Mouse (Mus musculus) heart, adult 2 months (tissue): ENCODE results near the gene Lypd6b. TPM values are rescaled to one million over a fixed set of nuclear protein-coding genes. Genes with fewer than 3 reads are reported as not detected.

ENCODE experiments used
- DNase-seq, 2 experiments: peaks; one replicate each; pipeline ENCODE4 v3.0.0; 2021
- H3K27ac ChIP-seq: fragments of 200-600 bp; 2 replicates; pipeline ENCODE4 v1.8.1; 2022
- H3K27me3 ChIP-seq: fragments of 200-500 bp; 2 replicates; pipeline ENCODE4 v1.6.1; 2012; ENCODE audit warnings: mild to moderate bottlenecking, low read length, inconsistent platforms, mixed read lengths; ENCODE audit not compliant: control insufficient read depth, insufficient read depth
- H3K36me3 ChIP-seq: fragments of 200-500 bp; 2 replicates; pipeline ENCODE4 v1.6.1; 2012; ENCODE audit warnings: low read length, inconsistent platforms; ENCODE audit not compliant: control insufficient read depth, insufficient read depth
- H3K4me1 ChIP-seq: fragments of 200-500 bp; 2 replicates; pipeline ENCODE4 v1.6.1; 2011; ENCODE audit warnings: low read length; ENCODE audit not compliant: control insufficient read depth, insufficient read depth
- H3K4me3 ChIP-seq: fragments of 200-600 bp; 2 replicates; pipeline ENCODE4 v1.8.1; 2022
- H3K79me2 ChIP-seq: fragments of 200-500 bp; replicated peaks from 2 replicates; pipeline ENCODE4 v1.6.1; 2012; ENCODE audit warnings: mild to moderate bottlenecking, inconsistent platforms, low read length, moderate library complexity, mixed read lengths; ENCODE audit not compliant: control insufficient read depth, insufficient read depth
- H3K9ac ChIP-seq: fragments of 200-500 bp; 2 replicates; pipeline ENCODE4 v1.6.1; 2012; ENCODE audit warnings: low read depth, mild to moderate bottlenecking, control low read depth, inconsistent platforms, low read length, mixed read lengths
- CTCF ChIP-seq: fragments of 200-600 bp; IDR thresholded peaks from 2 replicates; pipeline ENCODE4 v1.8.1; 2022; ENCODE audit warnings: antibody characterized with exemption, mild to moderate bottlenecking, moderate library complexity
- EP300 ChIP-seq: fragments of 200-500 bp; IDR thresholded peaks from 2 replicates; pipeline ENCODE4 v1.6.1; 2011; ENCODE audit warnings: low read depth, low read length, control low read depth; ENCODE audit not compliant: insufficient read depth
- POLR2A ChIP-seq: fragments of 200-500 bp; IDR thresholded peaks from 2 replicates; pipeline ENCODE4 v1.6.1; 2011; ENCODE audit warnings: mild to moderate bottlenecking, low read depth, low read length, control low read depth; ENCODE audit not compliant: insufficient read depth
- WGBS: fragments of 180-500 bp; shearing (Covaris S2); methylation state at CpG from one replicate; pipeline ENCODE4 v1.1.7; 2018; 5-methylcytosine and 5-hydroxymethylcytosine counted together
- intact Hi-C: fragments of 180-260 bp; cut with DNase I; formaldehyde crosslinking; loops from one replicate; pipeline ENCODE4 v1.15.1; 2025
- polyA plus RNA-seq: library from polyadenylated mRNA; depleted of rRNA; stranded (reverse); fragments of >200 nt; gene quantifications from 2 replicates; pipeline ENCODE4 v1.2.3, GENCODE M21; 2012
- total RNA-seq, 2 experiments: library from RNA; stranded (reverse); gene quantifications; 2 replicates each; pipeline ENCODE4 v1.2.3; 2021

Gene Lypd6b
- total and polyA plus RNA-seq, 3 experiments: 0.10 to 0.25 TPM; not detected in 1

DNA sequence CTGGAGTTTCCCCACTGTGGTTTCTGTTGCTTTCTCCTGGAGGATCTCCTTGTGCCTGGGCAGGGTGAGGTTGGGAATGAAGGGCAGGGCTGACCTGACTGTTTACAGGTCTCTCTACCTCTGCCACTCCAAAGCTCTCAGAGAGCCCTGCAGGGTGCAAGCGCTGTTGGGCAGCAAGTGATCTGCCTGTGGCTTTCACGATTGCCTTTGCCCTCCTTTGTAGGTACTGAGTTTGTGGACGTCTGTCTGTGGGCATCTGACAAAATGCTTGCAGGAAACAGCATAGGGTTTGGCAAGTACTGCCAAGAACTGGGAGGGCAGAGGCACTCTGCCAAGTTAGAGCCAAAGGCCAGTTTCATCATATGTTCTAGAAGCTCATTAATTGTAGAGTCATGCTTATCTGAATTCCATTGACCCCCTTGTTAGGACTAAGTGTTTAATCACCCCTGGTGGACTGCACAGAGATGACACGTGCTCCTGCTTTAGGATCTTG lies 24.4 kb downstream of the Lypd6b start:
- TF ChIP-seq CTCF (no peak), POLR2A (no peak), EP300 (no peak)
- 18% methylated on average over 4 of the region's 4 CpGs for WGBS
- intact Hi-C loops: no loop called here
- Histone ChIP-seq H3K4me3 (no peak overlapping the region), H3K36me3 (no peaks in the 10 kb centered on the region), H3K27me3 (no peaks in the 10 kb centered on the region), H3K79me2 (no peaks in the 10 kb centered on the region), H3K4me1 (no peaks in the 10 kb centered on the region), H3K27ac (no peak overlapping the region), H3K9ac (no peak overlapping the region)
- peak in 1 of 2 experiments; percentile 31 for DNase-seq

DNA sequence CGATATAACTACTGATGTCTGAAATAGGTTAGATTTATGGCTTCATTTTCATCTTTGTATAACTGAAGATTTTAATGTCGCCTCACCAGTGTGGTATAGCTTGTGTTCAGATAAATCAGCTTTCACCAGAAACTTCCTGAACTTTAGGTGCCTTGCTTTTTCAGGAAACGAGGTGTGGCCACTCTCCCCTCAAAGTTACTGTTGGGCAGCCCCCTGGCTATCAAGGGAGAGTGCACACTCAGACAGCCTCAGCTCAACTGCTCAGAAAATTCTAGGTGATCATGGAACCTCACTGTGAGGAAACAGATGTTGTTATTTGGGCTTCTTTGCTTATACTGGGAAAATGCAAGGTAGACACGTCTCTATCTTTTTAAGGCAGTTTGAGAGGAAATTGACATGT lies 25.7 kb downstream of the Lypd6b start:
- no peak overlapping the region for H3K4me3 ChIP-seq
- no peak for DNase-seq
- WGBS: 53% methylated on average over 4 of the region's 4 CpGs
- H3K27ac ChIP-seq: no peak overlapping the region
- H3K36me3 ChIP-seq: no peaks in the 10 kb centered on the region
- TF ChIP-seq POLR2A (no peak), EP300 (no peak), CTCF (no peak)
- H3K79me2 ChIP-seq: no peaks in the 10 kb centered on the region
- H3K27me3 ChIP-seq: no peaks in the 10 kb centered on the region
- intact Hi-C loops: no loop called here
- H3K4me1 ChIP-seq: no peaks in the 10 kb centered on the region
- H3K9ac ChIP-seq: no peak overlapping the region

DNA sequence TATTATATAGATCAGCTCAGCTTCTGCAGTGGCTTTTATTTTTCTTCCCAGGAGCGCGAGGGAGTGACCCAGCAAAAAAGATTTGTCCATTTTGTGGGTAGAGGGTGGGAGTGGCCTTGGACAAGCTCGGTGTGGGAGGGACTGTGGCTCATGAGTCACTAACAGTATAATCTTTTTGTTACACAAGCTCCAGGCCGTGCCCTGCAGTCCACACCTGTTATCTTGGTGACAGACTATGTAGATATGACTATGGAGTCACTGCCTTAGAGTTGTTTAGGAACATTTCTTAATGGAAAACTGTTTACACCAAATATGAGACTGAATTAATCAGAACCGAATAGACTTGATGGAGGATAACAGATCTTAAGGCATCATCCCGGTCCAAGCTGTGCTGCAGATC lies 26.5 kb downstream of the Lypd6b start:
- 52% methylated on average over 6 of the region's 6 CpGs for WGBS
- Histone ChIP-seq H3K79me2 (no peaks in the 10 kb centered on the region), H3K9ac (no peak overlapping the region), H3K27ac (no peak overlapping the region), H3K4me1 (no peaks in the 10 kb centered on the region), H3K4me3 (no peak overlapping the region), H3K27me3 (no peaks in the 10 kb centered on the region), H3K36me3 (no peaks in the 10 kb centered on the region)
- intact Hi-C loops: no loop called here
- TF ChIP-seq POLR2A (no peak), EP300 (no peak), CTCF (no peak)
- no peak for DNase-seq

DNA sequence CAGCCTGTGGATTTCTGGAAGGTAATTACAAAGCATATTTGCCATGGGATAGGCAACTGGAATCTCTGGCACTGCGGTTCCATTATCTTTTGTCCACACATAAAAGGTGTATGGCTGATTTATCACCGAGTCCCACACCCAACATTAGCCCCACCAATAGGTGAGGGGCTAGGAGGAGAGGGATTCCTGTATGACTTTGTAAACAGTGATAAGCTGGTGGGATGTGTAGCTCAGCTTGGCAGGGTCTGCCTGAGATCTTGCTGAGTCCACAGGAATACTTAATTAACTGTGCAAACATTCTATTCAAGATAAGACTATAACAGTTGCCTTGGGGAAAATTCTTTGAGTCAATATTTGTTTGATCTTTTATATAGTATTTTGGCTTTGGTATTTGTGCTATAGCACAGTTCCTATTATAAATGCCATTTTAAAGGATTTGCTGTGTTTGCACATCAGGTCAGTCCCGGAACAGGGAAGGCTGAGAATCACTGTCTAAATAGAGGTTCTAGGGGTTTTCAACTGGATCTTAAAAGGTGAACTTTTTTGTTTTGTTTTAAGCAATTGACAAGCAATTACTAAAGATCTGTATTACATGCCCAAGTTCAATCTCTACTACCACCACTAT lies 28.3 kb downstream of the Lypd6b start:
- H3K36me3 ChIP-seq: no peaks in the 10 kb centered on the region
- TF ChIP-seq CTCF: no peak
- TF ChIP-seq POLR2A: no peak
- no peak for TF ChIP-seq EP300
- H3K27ac ChIP-seq: no peak overlapping the region
- no peaks in the 10 kb centered on the region for H3K27me3 ChIP-seq
- DNase-seq: no peak
- no peaks in the 10 kb centered on the region for H3K79me2 ChIP-seq
- H3K4me1 ChIP-seq: no peaks in the 10 kb centered on the region
- H3K9ac ChIP-seq: no peak overlapping the region
- 62% methylated on average over 3 of the region's 3 CpGs for WGBS
- no peak overlapping the region for H3K4me3 ChIP-seq
- intact Hi-C loops: no loop called here

DNA sequence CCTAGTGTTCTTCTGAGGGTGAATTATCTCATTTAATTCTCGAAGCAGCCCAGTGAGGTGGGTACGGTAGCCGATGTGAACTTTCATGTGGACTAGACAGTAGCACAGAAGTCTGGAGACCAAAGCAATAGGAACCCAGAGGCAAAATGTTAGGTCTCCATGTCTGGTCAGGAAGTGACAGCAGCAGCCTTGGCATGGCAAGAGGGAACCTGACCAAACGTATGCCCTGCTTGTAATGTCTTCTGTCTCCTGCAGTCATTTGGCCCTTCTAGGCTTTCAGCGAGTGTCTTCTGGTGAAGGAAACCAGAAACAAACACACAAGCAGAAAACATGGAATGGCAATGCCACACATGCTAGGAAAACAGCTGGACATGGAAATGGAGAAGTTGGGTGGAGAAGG lies 29.1 kb downstream of the Lypd6b start:
- Histone ChIP-seq H3K36me3 (no peaks in the 10 kb centered on the region), H3K79me2 (no peaks in the 10 kb centered on the region), H3K27me3 (no peaks in the 10 kb centered on the region), H3K27ac (no peak overlapping the region), H3K4me3 (no peak overlapping the region), H3K9ac (no peak overlapping the region), H3K4me1 (no peaks in the 10 kb centered on the region)
- no peak for TF ChIP-seq POLR2A
- no peak for TF ChIP-seq EP300
- no peak for TF ChIP-seq CTCF
- no peak for DNase-seq
- intact Hi-C loops: no loop called here
- WGBS: 85% methylated on average over 5 of the region's 5 CpGs

DNA sequence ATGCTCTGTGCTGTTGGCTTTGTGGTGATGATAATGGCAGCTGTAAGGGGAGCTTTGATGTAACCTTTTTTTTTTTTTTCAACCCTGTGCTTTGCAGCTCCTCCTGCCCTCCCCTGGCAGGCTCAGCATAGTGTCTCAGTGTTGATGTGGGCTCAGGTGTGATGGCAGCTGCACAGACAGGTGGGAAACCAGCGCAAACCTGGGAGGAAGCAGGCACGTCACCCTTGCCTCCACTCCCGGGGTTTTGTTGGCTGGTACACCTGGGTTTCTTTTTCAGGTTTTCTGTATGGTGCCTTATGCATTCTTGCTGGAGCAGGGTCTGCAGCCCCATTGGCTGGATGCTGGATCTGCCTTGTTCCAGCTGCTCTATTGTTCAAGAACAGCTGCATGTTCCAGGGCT lies 29.7 kb downstream of the Lypd6b start:
- no peak overlapping the region for H3K27ac ChIP-seq
- intact Hi-C loops: no loop called here
- WGBS: 95% methylated on average over 3 of the region's 3 CpGs

More for the DNA sequence above, 29.7 kb downstream of the Lypd6b start:
- no peaks in the 10 kb centered on the region for H3K4me1 ChIP-seq
- H3K79me2 ChIP-seq: no peaks in the 10 kb centered on the region
- no peak overlapping the region for H3K9ac ChIP-seq
- no peak overlapping the region for H3K4me3 ChIP-seq
- TF ChIP-seq POLR2A (no peak), EP300 (no peak), CTCF (no peak)
- DNase-seq: no peak
- no peaks in the 10 kb centered on the region for H3K36me3 ChIP-seq
- no peaks in the 10 kb centered on the region for H3K27me3 ChIP-seq
